Mouse (Mus musculus) liver, postnatal 0 days (tissue): ENCODE results near the gene Gm14226. TPM values are rescaled to one million over a fixed set of nuclear protein-coding genes. Genes with fewer than 3 reads are reported as not detected.
"Not testable (repeated sequence)": the region's sequence is repeated elsewhere in the genome, so short reads cannot be mapped to it uniquely, and the experiment has no call there.

Experiments
- ATAC-seq: fragments of 200-750 bp; cut with Nextera tagmentation; 2 replicates; pipeline ENCODE4 v1.8.0; 2017; ENCODE audit warnings: mild to moderate bottlenecking, moderate library complexity
- DNase-seq: peaks from one replicate; pipeline ENCODE4 v3.0.0-alpha.2; 2016
- H3K27ac ChIP-seq: fragments of 300-500 bp; sonication (generic); 2 replicates; pipeline ENCODE4 v1.5.1; 2014; ENCODE audit warnings: antibody characterized with exemption, moderate library complexity, mild to moderate bottlenecking, low read depth
- H3K27me3 ChIP-seq: fragments of 300-500 bp; sonication (generic); 2 replicates; pipeline ENCODE4 v1.6.1; 2014; ENCODE audit warnings: low read length, control low read depth, mixed read lengths; ENCODE audit not compliant: insufficient read depth
- H3K36me3 ChIP-seq: fragments of 300-500 bp; sonication (generic); replicated peaks from 2 replicates; pipeline ENCODE4 v1.6.1; 2014; ENCODE audit warnings: mild to moderate bottlenecking, control low read depth, low read length, moderate library complexity, mixed read lengths; ENCODE audit not compliant: insufficient read depth
- H3K4me1 ChIP-seq: fragments of 300-500 bp; sonication (generic); 2 replicates; pipeline ENCODE4 v1.6.1; 2014; ENCODE audit warnings: antibody characterized with exemption, mild to moderate bottlenecking, control low read depth; ENCODE audit not compliant: insufficient read depth
- H3K4me2 ChIP-seq: fragments of 300-500 bp; sonication (generic); 2 replicates; pipeline ENCODE4 v1.6.1; 2014; ENCODE audit warnings: low read depth, mild to moderate bottlenecking, low read length, moderate library complexity, mixed read lengths
- H3K4me3 ChIP-seq: fragments of 300-500 bp; sonication (generic); 2 replicates; pipeline ENCODE4 v1.5.1; 2014; ENCODE audit warnings: low read depth, low read length
- H3K9ac ChIP-seq: fragments of 300-500 bp; sonication (generic); replicated peaks from 2 replicates; pipeline ENCODE4 v1.6.1; 2014; ENCODE audit warnings: mild to moderate bottlenecking, moderate library complexity
- H3K9me3 ChIP-seq: fragments of 300-500 bp; sonication (generic); 2 replicates; pipeline ENCODE4 v1.6.1; 2016; ENCODE audit warnings: mild to moderate bottlenecking, control low read depth, low read length, mixed read lengths
- CTCF ChIP-seq: sonication (generic); IDR thresholded peaks from 2 replicates; pipeline ENCODE4 v1.5.1; 2016; ENCODE audit warnings: antibody characterized with exemption, low read depth
- EP300 ChIP-seq: IDR thresholded peaks from 2 replicates; pipeline ENCODE4 v1.6.1; 2016; ENCODE audit warnings: antibody characterized with exemption, low read depth, mild to moderate bottlenecking
- WGBS: fragments of 180-500 bp; shearing (Covaris S2); extraction: QIAGEN DNeasy Blood & Tissue Kit; methylation state at CpG from one replicate; pipeline ENCODE4 v1.1.7; 2014; ENCODE audit not compliant: insufficient replicate concordance; 5-methylcytosine and 5-hydroxymethylcytosine counted together
- polyA plus RNA-seq: library from polyadenylated mRNA; unstranded; fragments of >200 nt; fragmentation: Nextera tagmentation; extraction: Ambion mirVana; gene quantifications from 2 replicates; pipeline ENCODE4 v1.2.1, GENCODE M21; 2015

The Gm14226 gene
- polyA plus RNA-seq, 1 experiment from 2014 or later = 1.0 TPM

- Histone ChIP-seq H3K36me3 (no peaks in the 10 kb centered on the region), H3K4me1 (peaks cover 10% of the 10 kb centered on the region; the same call in 1 of the 2 replicates), H3K27ac (peak overlapping the region; percentile 91), H3K4me3 (peak overlapping the region; percentile 55), H3K9me3 (no peaks in the 10 kb centered on the region), H3K27me3 (no peaks in the 10 kb centered on the region), H3K4me2 (peak overlapping the region; percentile 96), H3K9ac (peak overlapping the region; percentile 61)
- ATAC-seq (peak; percentile 74), DNase-seq (peak; percentile 89)
- WGBS = 2% methylated on average over 22 of the region's 22 CpGs
- TF ChIP-seq CTCF (peak; percentile 81), EP300 (0 out of 2 replicates have a peak, but pooled peaks have one; percentile 19)
Observed at GRCm38 (mm10) chr2:155019673-155020072, 1.6 kb downstream of the Gm14226 start.

GRCm38 (mm10) chr2:155020247-155020826, 2.3 kb downstream of the Gm14226 start:
- H3K4me1 ChIP-seq = peaks cover 10% of the 10 kb centered on the region; the same call in 1 of the 2 replicates
- ATAC-seq, H3K4me3 ChIP-seq, DNase-seq, H3K36me3 ChIP-seq, H3K27ac ChIP-seq, H3K27me3 ChIP-seq, H3K9me3 ChIP-seq, H3K4me2 ChIP-seq, H3K9ac ChIP-seq: not testable (repeated sequence)
- WGBS = 57% methylated on average over 20 of the region's 20 CpGs

- H3K27me3 ChIP-seq = no peaks in the 10 kb centered on the region
- no peaks in the 10 kb centered on the region; the same call in 1 of the 2 replicates for H3K4me1 ChIP-seq
- ATAC-seq (no peak), DNase-seq (no peak)
- no peaks in the 10 kb centered on the region for H3K9me3 ChIP-seq
- WGBS = 72% methylated on average over 7 of the region's 7 CpGs
- no peak overlapping the region for H3K4me2 ChIP-seq
- H3K36me3 ChIP-seq = no peaks in the 10 kb centered on the region
- no peak overlapping the region for H3K27ac ChIP-seq
- H3K4me3 ChIP-seq = no peak overlapping the region
- TF ChIP-seq CTCF = no peak
- no peak for TF ChIP-seq EP300
- H3K9ac ChIP-seq = no peak overlapping the region
Observed at GRCm38 (mm10) chr2:155030831-155031230, 12.8 kb downstream of the Gm14226 start.

GRCm38 (mm10) chr2:155032938-155033710, 15.1 kb downstream of the Gm14226 start:
- Histone ChIP-seq H3K27ac (no peak overlapping the region), H3K4me3 (no peak overlapping the region), H3K27me3 (no peaks in the 10 kb centered on the region), H3K9ac (no peak overlapping the region), H3K4me1 (no peaks in the 10 kb centered on the region; the same call in 1 of the 2 replicates), H3K4me2 (no peak overlapping the region), H3K9me3 (no peaks in the 10 kb centered on the region), H3K36me3 (no peaks in the 10 kb centered on the region)
- TF ChIP-seq CTCF (no peak), EP300 (no peak)
- DNase-seq (no peak), ATAC-seq (no peak)
- 39% methylated on average over 19 of the region's 19 CpGs for WGBS

- Histone ChIP-seq H3K9ac (no peak overlapping the region), H3K4me1 (no peaks in the 10 kb centered on the region), H3K4me2 (no peak overlapping the region), H3K4me3 (no peak overlapping the region), H3K27me3 (no peaks in the 10 kb centered on the region), H3K27ac (no peak overlapping the region), H3K36me3 (no peaks in the 10 kb centered on the region), H3K9me3 (no peaks in the 10 kb centered on the region)
- DNase-seq = no peak
- WGBS = 74% methylated on average over 4 of the region's 4 CpGs
- no peak for ATAC-seq
- no peak for TF ChIP-seq CTCF
- no peak for TF ChIP-seq EP300
Observed at GRCm38 (mm10) chr2:155039956-155040355, 21.9 kb downstream of the Gm14226 start.

GRCm38 (mm10) chr2:155044542-155044941, 26.5 kb downstream of the Gm14226 start:
- Histone ChIP-seq H3K36me3 (no peaks in the 10 kb centered on the region), H3K9ac (no peak overlapping the region), H3K9me3 (no peaks in the 10 kb centered on the region), H3K27ac (no peak overlapping the region), H3K4me3 (no peak overlapping the region), H3K4me2 (no peak overlapping the region), H3K27me3 (no peaks in the 10 kb centered on the region), H3K4me1 (no peaks in the 10 kb centered on the region)
- DNase-seq (no peak), ATAC-seq (no peak)
- TF ChIP-seq EP300 (no peak), CTCF (no peak)
- WGBS = 73% methylated on average over 3 of the region's 3 CpGs
